Mouse (Mus musculus): ENCODE results near the gene Kcnn4.

The Kcnn4 gene

GRCm38 (mm10) chr7:24369731-24370541 is at the start of gene Kcnn4:
Gene Kcnn4, plus strand, starts transcription at chr7:24370263.
- DNase-seq (ENCODE audit: low read depth, low spot score), result no peak

GRCm38 (mm10) chr7:24322593-24322992 is 47.5 kb upstream of the Kcnn4 start:
- no peak for DNase-seq (ENCODE audit: low read depth, low spot score)

DNA sequence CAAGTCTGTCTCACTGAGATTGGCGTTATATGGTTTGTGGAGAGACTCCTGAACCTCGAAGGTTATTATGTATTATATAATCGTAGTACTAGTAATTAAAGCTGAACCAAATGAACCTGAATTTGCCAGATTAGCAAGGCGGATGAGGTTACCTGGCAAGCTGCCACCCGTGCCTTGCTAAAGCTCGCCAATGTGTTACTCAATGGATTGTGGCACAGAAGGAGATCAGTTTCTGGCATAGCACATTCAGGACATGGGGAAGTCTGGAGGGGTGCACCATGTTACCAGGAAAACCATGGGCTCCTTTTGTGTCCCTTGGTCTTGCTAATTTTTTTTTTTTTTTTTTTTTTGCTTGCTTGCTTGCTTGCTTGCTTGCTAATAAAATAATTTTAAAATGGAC is 44.9 kb upstream of the Kcnn4 start:
- no peak for DNase-seq (ENCODE audit: low read depth, low spot score)

GRCm38 (mm10) chr7:24325675-24326128 is 44.4 kb upstream of the Kcnn4 start:
- DNase-seq (ENCODE audit: low read depth, low spot score), result no peak

GRCm38 (mm10) chr7:24326273-24327135 is 43.6 kb upstream of the Kcnn4 start:
- DNase-seq (ENCODE audit: low read depth, low spot score), result no peak

DNA sequence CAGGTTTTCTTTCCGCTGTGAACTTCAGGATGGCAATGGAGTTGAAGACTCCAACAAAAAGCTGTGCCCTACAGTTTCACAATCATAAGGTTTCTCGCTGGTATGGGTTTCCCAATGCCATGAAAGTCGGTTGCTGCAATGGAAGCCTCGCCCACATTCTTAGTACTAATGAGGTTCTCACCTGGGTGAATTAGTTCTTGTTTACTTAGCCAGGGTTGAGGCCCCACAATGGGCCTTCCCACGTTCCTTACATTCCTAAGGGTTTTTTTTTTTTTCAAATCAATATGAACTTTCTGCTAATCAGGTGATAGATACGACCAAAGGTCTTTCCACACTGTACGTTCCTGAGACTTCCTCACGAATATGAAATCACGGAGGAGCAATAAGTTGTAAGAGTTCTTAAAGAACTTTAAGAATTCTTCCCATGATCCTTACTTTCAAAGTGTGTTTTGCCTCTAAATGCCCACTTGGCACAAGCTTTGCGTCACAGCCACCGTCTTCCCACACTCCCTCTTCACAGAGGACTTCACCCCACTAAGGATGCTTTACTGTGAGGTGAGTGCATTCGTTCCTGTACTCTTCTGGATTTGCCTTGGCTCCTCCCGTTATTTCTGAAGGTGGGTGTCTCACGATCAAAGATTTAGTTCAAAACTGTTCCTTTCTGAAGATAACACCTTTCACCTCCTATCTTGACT is 42.6 kb upstream of the Kcnn4 start:
- no peak for DNase-seq (ENCODE audit: low read depth, low spot score)

GRCm38 (mm10) chr7:24333304-24333986 is 36.6 kb upstream of the Kcnn4 start, which contains the start of gene Tescl:
Gene Tescl, minus strand, starts transcription at chr7:24333936.
- DNase-seq (ENCODE audit: low read depth, low spot score), result no peak

DNA sequence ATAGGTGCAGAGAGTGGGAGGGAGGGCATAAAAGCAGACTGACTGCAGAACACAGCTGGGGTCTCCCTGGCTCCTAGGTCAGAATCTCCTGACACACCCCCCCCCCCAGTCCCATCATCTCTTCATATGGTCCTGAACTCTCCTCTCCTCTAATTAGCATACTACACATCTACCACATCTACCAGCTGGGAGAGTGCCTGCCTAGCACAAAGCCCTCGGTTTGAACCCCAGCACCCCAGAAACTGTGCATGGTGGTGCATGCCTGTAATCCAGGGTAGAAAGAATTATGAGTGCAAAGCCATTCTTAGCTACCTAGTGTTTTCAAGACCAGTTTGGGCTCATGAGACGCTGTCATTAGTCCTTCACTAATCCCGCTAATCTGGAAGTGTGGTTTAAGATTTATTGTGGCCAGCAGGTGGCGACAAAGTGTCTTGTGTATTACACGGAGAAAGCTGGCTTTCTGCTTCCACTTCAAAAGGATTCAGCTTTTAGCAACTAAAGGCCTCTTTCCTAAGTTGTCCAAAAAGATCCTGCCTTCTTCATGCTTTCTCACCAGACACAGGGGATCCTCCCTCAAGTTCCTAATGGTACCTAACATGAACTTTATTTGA is 34.3 kb upstream of the Kcnn4 start:
- no peak for DNase-seq (ENCODE audit: low read depth, low spot score)

DNA sequence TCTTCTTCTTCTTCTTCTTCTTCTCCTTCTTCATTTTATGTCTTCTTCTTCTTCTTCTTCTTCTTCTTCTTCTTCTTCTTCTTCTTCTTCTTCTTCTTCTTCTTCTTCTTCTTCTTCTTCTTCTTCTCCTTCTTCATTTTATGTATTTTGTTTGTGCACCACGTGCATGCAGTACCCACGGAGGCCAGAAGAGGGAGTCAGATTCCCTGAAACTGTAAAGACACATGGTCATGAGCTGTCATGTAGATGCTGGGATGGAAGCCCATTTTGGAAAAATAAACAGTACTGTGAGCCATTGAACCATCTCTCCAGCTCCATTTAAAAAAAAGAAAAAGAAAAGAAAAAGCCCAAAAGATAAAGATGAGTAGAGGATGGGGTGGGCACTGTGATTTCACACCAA is 31.8 kb upstream of the Kcnn4 start:
- no peak for DNase-seq (ENCODE audit: low read depth, low spot score)

DNA sequence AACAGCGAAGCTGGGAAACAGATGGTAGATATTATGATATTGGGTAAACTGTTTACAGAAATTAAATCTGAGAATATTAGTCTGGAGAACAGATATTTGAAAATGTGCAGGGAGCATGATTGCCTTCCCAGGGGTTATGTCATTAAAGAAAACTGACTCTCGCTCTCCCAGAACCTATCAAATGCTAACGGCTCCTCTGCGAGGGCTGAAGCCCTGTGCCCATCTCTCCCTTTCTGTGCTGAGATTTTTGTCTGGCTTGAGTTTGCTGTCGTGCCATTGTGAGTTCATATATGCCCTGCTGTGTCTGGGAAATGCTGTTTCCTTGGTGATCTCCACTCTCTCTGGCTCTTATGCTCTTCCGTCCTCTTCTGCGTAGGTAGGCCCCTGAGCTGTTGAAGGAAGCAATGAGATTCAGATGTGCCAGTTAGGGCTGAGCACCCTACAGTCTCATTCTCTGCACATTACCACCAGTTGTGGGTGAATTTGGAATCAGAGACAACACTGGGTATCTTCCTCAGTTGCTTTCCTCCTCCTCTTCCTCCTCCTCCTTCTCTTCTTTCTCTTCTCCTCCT is 26.3 kb upstream of the Kcnn4 start:
- no peak for DNase-seq (ENCODE audit: low read depth, low spot score)

DNA sequence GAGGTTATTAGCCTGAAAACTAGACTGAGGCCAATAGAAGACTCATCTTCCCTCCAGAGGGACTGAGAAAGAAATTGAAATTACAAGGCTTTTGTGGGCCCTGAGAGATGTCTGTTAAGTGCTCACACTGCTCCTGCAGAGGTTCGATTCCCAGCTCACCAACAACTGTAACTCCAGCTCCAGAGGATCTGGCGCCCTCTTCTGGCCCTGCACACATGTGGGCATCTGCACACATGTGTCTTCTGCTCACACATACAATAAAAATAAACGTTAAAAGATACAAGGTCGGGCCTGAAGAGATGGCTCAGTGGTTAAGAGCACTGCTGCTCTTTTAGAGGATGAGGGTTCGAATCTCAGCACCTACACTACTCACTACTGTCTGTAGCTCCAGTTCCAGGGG is 23.6 kb upstream of the Kcnn4 start:
- no peak for DNase-seq (ENCODE audit: low read depth, low spot score)

- no peak for DNase-seq (ENCODE audit: low read depth, low spot score)
Measured at GRCm38 (mm10) chr7:24348896-24349295, 21.2 kb upstream of the Kcnn4 start, which contains the start of gene Lypd5. Gene Lypd5, plus strand, starts transcription at chr7:24349196.

- DNase-seq (ENCODE audit: low read depth, low spot score), result no peak
Measured at GRCm38 (mm10) chr7:24355646-24356045, 14.4 kb upstream of the Kcnn4 start.

DNA sequence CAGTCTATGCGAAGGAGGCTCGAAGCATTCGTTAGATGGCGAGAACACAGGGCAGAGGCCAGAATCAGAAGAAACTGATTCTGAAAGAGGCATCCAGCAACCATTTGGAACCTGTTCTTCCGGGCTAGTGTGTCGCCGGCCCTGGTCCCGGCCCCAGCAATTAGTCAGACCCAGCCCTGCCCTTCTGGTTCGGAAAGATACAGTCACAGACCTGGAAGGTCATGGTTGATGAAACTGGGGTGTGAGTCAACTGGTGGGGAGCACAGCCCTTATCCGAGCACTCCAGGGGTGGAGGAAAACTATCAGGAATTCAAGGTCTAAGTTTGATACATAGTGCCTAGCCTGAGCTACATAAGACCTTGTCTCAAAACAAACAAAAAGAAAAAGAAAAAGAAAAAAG is 14.0 kb upstream of the Kcnn4 start:
- no peak for DNase-seq (ENCODE audit: low read depth, low spot score)

GRCm38 (mm10) chr7:24357899-24358298 is 12.2 kb upstream of the Kcnn4 start:
- DNase-seq (ENCODE audit: low read depth, low spot score), result no peak

DNA sequence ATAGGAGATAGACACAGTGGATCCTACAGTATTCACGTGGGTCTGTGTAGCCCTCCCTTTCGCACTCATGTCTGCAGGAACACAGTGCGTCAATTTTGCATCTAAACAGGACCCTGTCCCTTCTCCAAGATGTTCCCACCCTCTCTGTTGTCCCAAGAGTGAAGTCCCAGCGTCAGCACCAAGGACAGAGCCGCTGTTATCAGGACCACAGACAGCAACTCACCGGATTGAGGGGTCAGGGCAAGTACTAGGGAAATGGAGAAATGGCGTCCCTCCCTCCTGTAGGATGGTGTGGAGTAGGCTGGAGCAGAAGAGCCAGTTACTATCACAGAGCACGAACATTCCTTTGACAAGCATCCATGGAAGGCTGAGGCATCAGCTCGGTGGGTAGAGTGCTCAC is 10.8 kb upstream of the Kcnn4 start:
- no peak for DNase-seq (ENCODE audit: low read depth, low spot score)

- no peak for DNase-seq (ENCODE audit: low read depth, low spot score)
Measured at GRCm38 (mm10) chr7:24361001-24361400, 9.1 kb upstream of the Kcnn4 start.

DNA sequence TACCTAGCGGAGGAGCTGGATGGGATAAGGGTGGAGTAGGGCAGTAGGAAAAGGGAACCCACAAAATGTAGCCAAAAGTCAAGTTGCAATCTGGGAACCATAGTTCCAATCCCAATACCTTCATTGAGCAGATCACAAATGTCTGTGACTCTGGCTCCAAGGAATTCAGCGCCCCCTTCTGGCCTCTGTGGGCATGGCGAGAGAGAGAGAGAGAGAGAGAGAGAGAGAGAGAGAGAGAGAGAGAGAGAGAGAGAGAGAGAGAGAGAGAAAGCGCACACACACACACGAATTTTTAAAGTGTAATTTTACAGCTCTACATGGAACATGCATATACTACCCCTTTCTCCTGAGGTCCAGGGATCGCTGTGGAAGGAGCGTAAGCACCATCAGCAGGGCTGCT is 6.8 kb upstream of the Kcnn4 start:
- DNase-seq (ENCODE audit: low read depth, low spot score), result no peak

DNA sequence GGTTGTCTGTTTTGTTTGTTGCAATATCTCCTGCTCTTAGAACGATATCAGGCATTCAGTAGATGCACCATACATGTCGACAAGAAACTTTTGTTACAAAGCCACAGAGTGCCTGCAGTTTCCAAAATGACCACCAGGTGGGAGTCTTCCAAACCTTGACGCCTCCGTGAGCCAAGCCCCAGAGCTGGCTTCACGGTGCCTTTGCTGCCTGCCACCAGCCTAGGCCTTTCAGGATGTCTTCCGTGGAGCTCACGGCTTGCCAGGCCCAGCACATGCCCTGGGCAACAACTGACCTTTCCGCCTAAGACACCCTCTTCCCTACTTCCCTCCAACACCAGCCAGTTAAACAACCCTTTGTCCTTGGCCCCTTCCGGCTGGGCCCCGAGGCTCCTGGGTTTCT is 5.2 kb upstream of the Kcnn4 start:
- DNase-seq (ENCODE audit: low read depth, low spot score), result peak; percentile 61

DNA sequence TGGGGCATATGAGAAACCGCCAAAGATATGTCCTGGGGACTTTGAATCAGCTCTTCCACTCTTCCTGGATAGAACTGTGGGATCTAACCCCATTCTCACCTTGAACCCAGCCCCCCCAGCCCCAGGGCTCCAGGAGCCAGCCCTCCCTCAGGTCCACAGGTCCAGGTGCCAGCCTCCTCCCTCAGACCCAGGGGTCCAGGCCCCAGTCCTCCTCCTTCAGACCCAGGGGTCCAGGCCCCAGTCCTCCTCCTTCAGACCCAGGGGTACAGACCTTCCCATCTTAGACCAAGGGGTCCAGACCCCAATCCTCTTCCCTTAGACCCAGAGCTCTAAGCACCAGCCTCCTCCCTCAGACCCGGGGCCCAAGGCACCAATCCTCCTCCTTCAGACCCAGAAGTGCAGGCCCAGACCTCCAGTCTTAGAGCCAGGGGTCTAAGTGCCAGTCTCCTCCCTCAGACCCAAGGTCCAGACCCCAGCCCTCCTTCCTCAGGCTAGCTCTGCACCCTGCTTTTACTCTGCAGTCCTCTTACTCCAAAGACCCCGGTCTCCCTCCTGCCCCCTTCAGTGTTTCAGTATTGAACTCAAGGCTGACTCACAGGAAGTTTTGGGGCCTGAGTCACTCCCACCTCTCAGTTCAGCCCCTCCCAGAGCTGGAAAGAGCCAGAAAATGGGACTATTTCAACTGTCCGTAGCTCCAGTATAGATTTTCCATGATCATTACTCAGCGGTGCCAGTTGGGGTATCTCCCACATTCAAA is 4.6 kb upstream of the Kcnn4 start:
- DNase-seq (ENCODE audit: low read depth, low spot score), result no peak

Data from brain, embryonic 18.5 days (tissue).